Mouse (Mus musculus) intestine, postnatal 0 days (tissue): ENCODE measurements around the gene Rxrb. TPM values are rescaled to one million over a fixed set of nuclear protein-coding genes. Genes with fewer than 3 reads are reported as not detected.

ENCODE experiments used
- ATAC-seq: fragments of 200-750 bp; cut with Nextera tagmentation; 2 replicates; pipeline ENCODE4 v1.8.0; 2017; ENCODE audit warnings: mild to moderate bottlenecking, moderate TSS enrichment, moderate library complexity
- H3K27ac ChIP-seq: fragments of 300-500 bp; sonication (generic); 2 replicates; pipeline ENCODE4 v1.5.1; 2014; ENCODE audit warnings: mild to moderate bottlenecking, low read depth, low read length, moderate library complexity
- H3K27me3 ChIP-seq: fragments of 300-500 bp; sonication (generic); replicated peaks from 2 replicates; pipeline ENCODE4 v1.6.1; 2014; ENCODE audit warnings: low read length, mixed read lengths; ENCODE audit not compliant: control insufficient read depth, insufficient read depth
- H3K36me3 ChIP-seq: fragments of 300-500 bp; sonication (generic); 2 replicates; pipeline ENCODE4 v1.6.1; 2014; ENCODE audit warnings: mild to moderate bottlenecking, moderate library complexity; ENCODE audit not compliant: control insufficient read depth, insufficient read depth
- H3K4me1 ChIP-seq: fragments of 300-500 bp; sonication (generic); replicated peaks from 2 replicates; pipeline ENCODE4 v1.6.1; 2014; ENCODE audit warnings: antibody characterized with exemption, low read length, mixed read lengths; ENCODE audit not compliant: control insufficient read depth, insufficient read depth
- H3K4me2 ChIP-seq: fragments of 300-500 bp; sonication (generic); replicated peaks from 2 replicates; pipeline ENCODE4 v1.6.1; 2014; ENCODE audit warnings: low read depth, mild to moderate bottlenecking, moderate library complexity
- H3K4me3 ChIP-seq: fragments of 300-500 bp; sonication (generic); 2 replicates; pipeline ENCODE4 v1.5.1; 2014; ENCODE audit warnings: low read depth, low read length
- H3K9ac ChIP-seq: fragments of 300-500 bp; sonication (generic); 2 replicates; pipeline ENCODE4 v1.6.1; 2014; ENCODE audit warnings: mild to moderate bottlenecking, low read depth, low read length
- H3K9me3 ChIP-seq: fragments of 300-500 bp; sonication (generic); 2 replicates; pipeline ENCODE4 v1.6.1; 2016; ENCODE audit warnings: mixed run types; ENCODE audit not compliant: control insufficient read depth
- CTCF ChIP-seq: sonication (generic); IDR thresholded peaks from 2 replicates; pipeline ENCODE4 v1.5.1; 2016; ENCODE audit warnings: low read depth, mild to moderate bottlenecking, control low read depth, antibody characterized with exemption, moderate library complexity
- WGBS: fragments of 180-500 bp; shearing (Covaris S2); extraction: QIAGEN DNeasy Blood & Tissue Kit; methylation state at CpG from one replicate; pipeline ENCODE4 v1.1.7; 2014; 5-methylcytosine and 5-hydroxymethylcytosine counted together
- polyA plus RNA-seq: library from polyadenylated mRNA; unstranded; fragments of >200 nt; fragmentation: Nextera tagmentation; extraction: Ambion mirVana; gene quantifications from 2 replicates; pipeline ENCODE4 v1.2.1, GENCODE M21; 2015

The Rxrb gene
- polyA plus RNA-seq, 1 experiment from 2014 or later: 22.1 TPM

DNA sequence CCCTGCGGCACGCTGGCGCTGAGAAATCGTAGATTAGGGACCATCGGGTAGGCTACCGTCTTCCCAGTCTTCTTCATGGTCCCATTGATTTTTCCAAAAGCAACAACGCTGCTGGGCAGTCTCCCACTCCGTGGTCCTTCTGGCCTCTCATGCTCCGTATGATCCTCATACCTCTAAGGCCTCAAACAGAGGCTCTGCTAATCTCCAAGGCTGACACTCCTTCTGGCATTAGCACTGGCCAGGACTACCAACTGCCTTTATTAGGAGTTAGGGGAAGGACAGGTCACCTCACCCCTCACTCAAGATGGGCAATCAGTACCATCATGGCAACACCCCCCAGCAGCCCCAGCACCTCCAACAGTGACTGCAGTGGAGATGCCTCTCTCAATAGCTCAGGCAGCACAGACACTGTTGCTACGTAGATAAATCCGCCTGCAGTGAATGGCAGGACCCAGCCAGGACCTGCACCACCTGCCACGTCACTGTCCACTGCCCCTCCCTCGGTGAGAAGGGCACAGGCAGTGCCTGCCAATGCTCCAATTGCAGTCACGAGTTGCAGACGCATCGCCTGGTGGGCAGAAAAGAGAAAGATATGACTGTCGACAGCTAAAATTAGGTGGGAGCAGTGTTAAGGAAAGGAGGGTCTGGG, 3.0 kb upstream of the Rxrb start:
- Histone ChIP-seq H3K9me3 (no peaks in the 10 kb centered on the region), H3K27ac (peak overlapping the region; percentile 21; the same call in 1 of the 2 replicates), H3K36me3 (peaks cover 23% of the 10 kb centered on the region), H3K4me1 (peaks cover 24% of the 10 kb centered on the region; the same call in 1 of the 2 replicates), H3K4me2 (peak overlapping the region; percentile 93), H3K4me3 (no peak overlapping the region), H3K9ac (no peak overlapping the region), H3K27me3 (no peaks in the 10 kb centered on the region)
- WGBS: 75% methylated on average over 17 of the region's 17 CpGs
- no peak for ATAC-seq
- no peak for TF ChIP-seq CTCF

DNA sequence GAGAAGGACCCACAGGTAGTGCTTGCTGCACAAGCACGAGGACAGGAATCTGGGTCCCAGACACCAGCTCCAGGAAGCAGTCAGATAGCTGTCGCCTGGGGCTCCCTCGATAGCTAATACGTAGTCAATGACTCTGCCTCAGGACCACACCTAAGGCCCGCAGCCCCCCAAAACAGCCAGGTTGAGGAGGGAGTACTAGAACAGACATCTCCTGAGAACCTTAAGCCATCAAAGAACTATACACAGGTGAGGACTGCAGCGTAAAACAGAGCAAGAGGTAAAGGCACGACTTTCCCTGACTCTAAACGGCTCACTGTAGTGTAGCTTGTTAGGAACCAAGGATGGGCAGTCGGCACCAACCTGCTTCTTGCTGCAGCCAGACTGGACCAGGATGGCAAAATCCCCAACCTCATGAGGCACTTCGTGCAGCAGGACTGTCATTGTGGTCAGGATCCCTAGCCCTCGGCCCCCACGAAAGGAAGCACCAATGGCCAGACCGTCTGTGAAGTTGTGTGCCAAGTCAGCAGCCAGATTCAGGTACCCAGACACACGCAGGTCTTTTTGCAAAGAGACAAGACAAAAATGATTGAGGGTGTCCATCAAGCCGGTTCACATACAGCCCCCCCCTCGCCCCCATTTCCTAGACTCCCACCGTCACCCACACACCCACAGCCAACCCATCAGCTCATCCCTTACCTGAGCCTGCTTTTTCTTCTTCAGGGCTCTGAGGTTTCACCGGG, 2.3 kb upstream of the Rxrb start:
- no peaks in the 10 kb centered on the region for H3K9me3 ChIP-seq
- H3K27me3 ChIP-seq: no peaks in the 10 kb centered on the region
- H3K27ac ChIP-seq: no peak overlapping the region
- H3K4me1 ChIP-seq: peaks cover 24% of the 10 kb centered on the region; the same call in 1 of the 2 replicates
- no peak overlapping the region; the same call in 1 of the 2 replicates for H3K4me3 ChIP-seq
- TF ChIP-seq CTCF: no peak
- peak overlapping the region; percentile 87; the same call in 1 of the 2 replicates for H3K4me2 ChIP-seq
- no peak overlapping the region for H3K9ac ChIP-seq
- WGBS: 88% methylated on average over 18 of the region's 18 CpGs
- no peak for ATAC-seq
- H3K36me3 ChIP-seq: peaks cover 23% of the 10 kb centered on the region

DNA sequence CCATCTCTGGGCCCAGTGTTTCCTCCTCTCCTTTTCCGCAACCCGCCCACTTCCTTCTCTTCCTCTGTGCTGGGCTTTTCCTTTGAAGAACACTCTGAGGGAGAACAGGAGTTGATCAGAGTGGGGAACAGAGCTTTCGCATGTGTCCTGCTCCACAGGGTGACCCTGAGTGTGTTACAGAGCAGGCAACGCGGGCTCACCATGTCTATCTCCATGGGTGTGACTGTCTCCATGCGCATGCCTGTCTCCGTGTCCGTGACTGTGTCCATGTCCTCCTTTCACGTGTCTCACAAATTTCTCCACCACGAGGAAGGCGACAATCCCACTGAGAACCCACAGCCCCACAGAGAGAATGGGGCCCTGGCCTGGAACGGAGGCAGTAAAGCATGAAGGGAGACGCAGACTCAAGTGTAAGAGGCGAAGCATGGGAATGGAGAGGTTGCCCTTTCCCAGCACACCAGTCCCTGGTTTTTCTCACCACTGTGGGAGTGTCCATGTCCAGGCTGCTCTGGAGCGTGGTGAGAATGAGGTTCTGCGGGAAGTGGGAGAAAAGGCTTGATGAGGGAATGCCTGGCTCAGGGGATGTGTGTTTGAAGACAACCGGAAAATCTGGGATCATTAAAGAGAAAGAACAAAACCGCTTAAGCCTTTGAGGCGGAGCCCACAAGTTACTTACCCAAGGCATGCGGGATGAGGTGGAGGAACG, 1.6 kb upstream of the Rxrb start:
- H3K9me3 ChIP-seq: no peaks in the 10 kb centered on the region
- no peaks in the 10 kb centered on the region for H3K27me3 ChIP-seq
- no peak for TF ChIP-seq CTCF
- H3K4me3 ChIP-seq: peak overlapping the region; percentile 70
- no peak overlapping the region for H3K27ac ChIP-seq
- peaks cover 23% of the 10 kb centered on the region for H3K36me3 ChIP-seq
- H3K4me1 ChIP-seq: peaks cover 24% of the 10 kb centered on the region; the same call in 1 of the 2 replicates
- peak overlapping the region; percentile 87 for H3K4me2 ChIP-seq
- 72% methylated on average over 21 of the region's 21 CpGs for WGBS
- no peak for ATAC-seq
- peak overlapping the region; percentile 86 for H3K9ac ChIP-seq

DNA sequence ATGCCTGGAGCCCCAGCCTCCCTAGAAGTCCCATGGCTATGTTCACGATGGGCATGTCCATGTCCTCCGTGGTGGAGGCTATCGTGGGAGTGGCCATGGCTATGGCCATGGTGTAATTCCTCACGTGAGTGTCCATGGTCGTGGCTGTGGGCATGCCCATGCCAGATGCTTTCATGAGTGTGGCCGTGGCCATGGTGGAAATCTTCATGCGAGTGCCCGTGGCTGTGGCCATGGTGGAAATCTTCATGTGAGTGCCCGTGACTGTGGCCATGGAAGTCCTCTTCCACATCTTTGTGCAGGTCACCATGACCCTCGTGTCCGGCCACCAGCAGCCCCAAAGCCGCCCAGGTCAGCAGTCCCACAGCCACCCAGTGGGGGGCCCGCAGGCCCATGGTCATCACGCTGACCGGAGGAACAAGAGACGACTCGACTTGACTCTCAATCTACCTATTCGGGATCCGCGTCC, 718 bp upstream of the Rxrb start:
- 1% methylated on average over 20 of the region's 20 CpGs for WGBS

DNA sequence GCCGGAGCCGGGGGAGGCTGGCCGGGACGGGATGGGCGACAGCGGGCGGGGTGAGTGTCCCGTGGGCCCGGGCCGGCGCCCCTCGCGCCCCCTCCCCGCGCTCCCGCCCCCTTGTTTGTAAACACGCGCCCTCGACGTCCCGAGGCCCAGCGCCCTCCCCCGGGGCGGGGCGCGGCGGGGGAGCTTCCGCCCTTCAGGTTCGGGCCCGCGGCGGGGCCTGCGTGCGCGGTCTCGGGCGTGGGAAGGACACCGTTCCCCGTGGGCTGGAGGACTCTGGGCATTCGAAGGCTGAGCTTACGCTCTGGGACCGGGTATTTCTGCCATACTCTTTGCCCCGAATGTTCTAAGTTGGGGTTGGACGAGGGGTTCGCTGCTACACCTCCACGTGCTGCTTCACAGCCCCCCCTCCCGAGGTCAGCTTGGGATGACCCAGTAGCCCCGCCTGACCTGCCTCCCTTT, 591 bp downstream of the Rxrb start:
- peak; percentile 16 for ATAC-seq
- 0% methylated on average over 19 of the region's 48 CpGs for WGBS
- Histone ChIP-seq H3K4me3 (peak overlapping the region; percentile 70), H3K4me1 (peaks cover 11% of the 10 kb centered on the region; the same call in 1 of the 2 replicates), H3K27ac (peak overlapping the region; percentile 94), H3K36me3 (peaks cover 43% of the 10 kb centered on the region), H3K27me3 (no peaks in the 10 kb centered on the region), H3K9ac (peak overlapping the region; percentile 86), H3K4me2 (peak overlapping the region; percentile 87), H3K9me3 (no peaks in the 10 kb centered on the region)
- TF ChIP-seq CTCF: no peak

More for the DNA sequence above, 718 bp upstream of the Rxrb start:
- H3K9ac ChIP-seq: peak overlapping the region; percentile 86
- H3K27me3 ChIP-seq: no peaks in the 10 kb centered on the region
- H3K4me2 ChIP-seq: peak overlapping the region; percentile 87
- peaks cover 17% of the 10 kb centered on the region; the same call in 1 of the 2 replicates for H3K4me1 ChIP-seq
- TF ChIP-seq CTCF: peak; percentile 42
- peak; percentile 2; the same call in 1 of the 2 replicates for ATAC-seq
- H3K9me3 ChIP-seq: no peaks in the 10 kb centered on the region
- peaks cover 29% of the 10 kb centered on the region for H3K36me3 ChIP-seq
- H3K27ac ChIP-seq: peak overlapping the region; percentile 94
- H3K4me3 ChIP-seq: peak overlapping the region; percentile 70
